ENCODE assay signal across 32 mouse cellular contexts in the genomic region with DNA sequence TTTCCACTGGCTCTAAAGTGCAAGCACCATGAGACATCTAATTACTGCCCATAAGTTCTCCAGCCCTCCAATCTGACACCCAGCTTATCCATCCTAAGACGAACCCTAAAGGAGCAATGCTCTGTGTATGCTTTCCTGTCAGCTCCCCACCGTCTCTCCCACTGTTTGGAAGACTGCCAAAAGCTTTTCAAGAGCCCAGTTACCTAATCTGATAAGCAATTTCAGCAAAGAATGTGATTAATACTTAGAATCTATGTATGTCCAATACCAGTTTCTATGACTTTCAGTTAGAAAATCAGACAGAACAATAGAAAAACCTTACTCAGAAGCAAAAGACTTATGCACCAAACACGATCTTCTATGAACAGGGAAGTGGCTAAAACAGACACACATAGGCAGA.
DNase-seq lines count a peak whose midpoint lies in the region; ATAC-seq and TF ChIP-seq lines count a peak whose summit lies in the region.
"Had no signal": no experiment of that assay in that cellular context is flagged by ENCODE, and none has a peak within 500 bp of the region (broad histone marks: within the 10 kb centered on the region; RNA-seq: fewer than 3 reads in every experiment).

No protein-coding gene starts in this region.

- WGBS in forebrain, embryonic 14.5 days, result 25% methylated on average over 3 of the region's 3 CpGs
- 22% methylated on average over 3 of the region's 3 CpGs for WGBS in forebrain, embryonic 15.5 days
- WGBS in midbrain, postnatal 0 days, result 41% methylated on average over 3 of the region's 3 CpGs
- 78% methylated on average over 3 of the region's 3 CpGs for WGBS in midbrain, embryonic 10.5 days

- H3K9me3 ChIP-seq in forebrain, embryonic 14.5 days (replicated peaks; ENCODE audit: control insufficient read depth, low read length), result no peaks in the 10 kb centered on the region
- no peaks in the 10 kb centered on the region for H3K9me3 ChIP-seq in forebrain, embryonic 15.5 days
- no peaks in the 10 kb centered on the region for H3K9me3 ChIP-seq in midbrain, postnatal 0 days (ENCODE audit: low read length)
- H3K9me3 ChIP-seq in midbrain, embryonic 10.5 days (replicated peaks), result no peaks in the 10 kb centered on the region
- H3K9me3 ChIP-seq: embryonic facial prominence, embryonic 12.5 days; G1E; limb, embryonic 10.5 days; limb, embryonic 15.5 days; liver, embryonic 13.5 days; midbrain, embryonic 12.5 days had no signal

- ATAC-seq in forebrain, embryonic 14.5 days, result no peak
- no peak for ATAC-seq in forebrain, embryonic 15.5 days (replicated peaks)
- no peak for ATAC-seq in midbrain, postnatal 0 days (ENCODE audit: low FRiP score)
- ATAC-seq: intestine, embryonic 16.5 days had no signal

- intact Hi-C loops in left cerebral cortex, postnatal 10 days (cut with DNase I), result no loop called here

- no peaks in the 10 kb centered on the region for H3K36me3 ChIP-seq in forebrain, embryonic 14.5 days (ENCODE audit: control insufficient read depth, insufficient read depth, low read length)
- no peaks in the 10 kb centered on the region for H3K36me3 ChIP-seq in forebrain, embryonic 15.5 days
- H3K36me3 ChIP-seq in midbrain, postnatal 0 days (ENCODE audit: insufficient read depth, low read length), result no peaks in the 10 kb centered on the region
- H3K36me3 ChIP-seq in midbrain, embryonic 10.5 days, result no peaks in the 10 kb centered on the region
- H3K36me3 ChIP-seq: embryonic facial prominence, embryonic 12.5 days; limb, embryonic 10.5 days; limb, embryonic 15.5 days; liver, embryonic 13.5 days; midbrain, embryonic 12.5 days had no signal

- no peaks in the 10 kb centered on the region for H3K27me3 ChIP-seq in forebrain, embryonic 14.5 days (replicated peaks; ENCODE audit: control insufficient read depth, insufficient read depth, low read length)
- no peaks in the 10 kb centered on the region for H3K27me3 ChIP-seq in forebrain, embryonic 15.5 days
- H3K27me3 ChIP-seq in midbrain, postnatal 0 days (ENCODE audit: insufficient read depth, low read length), result no peaks in the 10 kb centered on the region
- no peaks in the 10 kb centered on the region for H3K27me3 ChIP-seq in midbrain, embryonic 10.5 days (ENCODE audit: low read depth, poor library complexity, severe bottlenecking)
- H3K27me3 ChIP-seq: embryonic facial prominence, embryonic 12.5 days; limb, embryonic 15.5 days; liver, embryonic 13.5 days; midbrain, embryonic 12.5 days had no signal

- no peak overlapping the region for H3K9ac ChIP-seq in forebrain, embryonic 14.5 days (ENCODE audit: low read length)
- H3K9ac ChIP-seq in forebrain, embryonic 15.5 days (replicated peaks), result no peak overlapping the region
- H3K9ac ChIP-seq in midbrain, postnatal 0 days (replicated peaks; ENCODE audit: low read length, poor library complexity, severe bottlenecking), result no peak overlapping the region
- H3K9ac ChIP-seq: embryonic facial prominence, embryonic 12.5 days; limb, embryonic 15.5 days; liver, embryonic 13.5 days; midbrain, embryonic 12.5 days had no signal

- H3K4me2 ChIP-seq in forebrain, embryonic 14.5 days (ENCODE audit: low read length), result no peak overlapping the region
- no peak overlapping the region for H3K4me2 ChIP-seq in forebrain, embryonic 15.5 days (replicated peaks)
- H3K4me2 ChIP-seq in midbrain, postnatal 0 days (ENCODE audit: low read depth, low read length, poor library complexity, severe bottlenecking), result no peak overlapping the region
- H3K4me2 ChIP-seq: embryonic facial prominence, embryonic 12.5 days; heart, embryonic 11.5 days; limb, embryonic 15.5 days; liver, embryonic 13.5 days; midbrain, embryonic 12.5 days had no signal

- peak; percentile 55 for DNase-seq in forebrain, embryonic 14.5 days (ENCODE audit: low spot score)
- peak; percentile 36 for DNase-seq in midbrain, postnatal 0 days (ENCODE audit: low spot score)
- no peak for DNase-seq in midbrain, embryonic 10.5 days (ENCODE audit: low spot score)
- DNase-seq in NIH3T3 (ENCODE audit: low read depth), result peak; percentile 15
- DNase-seq in retina, postnatal 7 days (ENCODE audit: low read depth, low spot score), result peak; percentile 8
- DNase-seq in left cerebral cortex, postnatal 10 days (ENCODE audit: extremely low spot score in 1 of 2, low spot score in 2 of 2), result no peak
- DNase-seq: adrenal gland, adult 2 months; adrenal gland, postnatal 36 days; B cell, adult 2 months; cerebellum, adult 8-10 months; cerebellum, postnatal 36 days; gastrocnemius, adult 2 months; gastrocnemius, postnatal 36 days; heart, adult 18-20 months; heart, postnatal 4 days; kidney, adult 8-10 months; kidney, postnatal 4 days; layer of hippocampus, postnatal 36 days; liver, embryonic 13.5 days; lung, adult 2 months; lung, postnatal 14 days; thymus, adult 2 months; thymus, postnatal 36 days had no signal

- H3K4me3 ChIP-seq in forebrain, embryonic 14.5 days (ENCODE audit: low read depth, low read length), result no peak overlapping the region
- H3K4me3 ChIP-seq in forebrain, embryonic 15.5 days, result no peak overlapping the region
- no peak overlapping the region for H3K4me3 ChIP-seq in midbrain, postnatal 0 days (ENCODE audit: low read depth, low read length)
- no peak overlapping the region for H3K4me3 ChIP-seq in midbrain, embryonic 10.5 days
- H3K4me3 ChIP-seq: embryonic facial prominence, embryonic 12.5 days; gastrocnemius, adult 2 months; limb, embryonic 10.5 days; limb, embryonic 15.5 days; liver, embryonic 13.5 days; midbrain, embryonic 12.5 days had no signal

- H3K4me1 ChIP-seq in forebrain, embryonic 14.5 days (ENCODE audit: control insufficient read depth, insufficient read depth, low read length), result no peaks in the 10 kb centered on the region
- H3K4me1 ChIP-seq in forebrain, embryonic 15.5 days, result peaks cover 4% of the 10 kb centered on the region; the same call in 1 of the 2 replicates
- no peaks in the 10 kb centered on the region for H3K4me1 ChIP-seq in midbrain, postnatal 0 days (ENCODE audit: insufficient read depth, low read length)
- H3K4me1 ChIP-seq in midbrain, embryonic 10.5 days, result no peaks in the 10 kb centered on the region
- H3K4me1 ChIP-seq: limb, embryonic 10.5 days; midbrain, embryonic 12.5 days had no signal

- TF ChIP-seq CTCF in midbrain, postnatal 0 days (IDR thresholded peaks at IDR 0.05), result no peak

- no peak overlapping the region for H3K27ac ChIP-seq in forebrain, embryonic 14.5 days (ENCODE audit: low read depth, low read length)
- H3K27ac ChIP-seq in forebrain, embryonic 15.5 days (replicated peaks), result no peak overlapping the region
- H3K27ac ChIP-seq in midbrain, postnatal 0 days (ENCODE audit: low read depth, low read length), result no peak overlapping the region
- H3K27ac ChIP-seq in midbrain, embryonic 10.5 days (replicated peaks), result no peak overlapping the region
- H3K27ac ChIP-seq: embryonic facial prominence, embryonic 12.5 days; gastrocnemius, adult 2 months; kidney, postnatal 0 days; limb, embryonic 10.5 days; limb, embryonic 15.5 days; liver, embryonic 13.5 days; midbrain, embryonic 12.5 days had no signal

Comparison
In these comparisons a context has a peak if more than half of its experiments do, and no peak if none do; other contexts are left out.
1. DNase-seq: peak in forebrain, embryonic 14.5 days (single experiment), midbrain, postnatal 0 days (single experiment), NIH3T3 (single experiment) and retina, postnatal 7 days (single experiment); none in midbrain, embryonic 10.5 days (single experiment) and left cerebral cortex, postnatal 10 days (0 of 2).